Mouse (Mus musculus) small intestine, adult 2 months (tissue): ENCODE results near the gene Satb2. TPM values are rescaled to one million over a fixed set of nuclear protein-coding genes. Genes with fewer than 3 reads are reported as not detected.
A peak's percentile ranks its signal among the peaks of the same experiment; 100 is the strongest.

Experiments
- H3K27ac ChIP-seq: fragments of 200-500 bp; 2 replicates; pipeline ENCODE4 v1.5.1; 2012; ENCODE audit warnings: low read depth, low read length, control low read depth, inconsistent platforms; ENCODE audit not compliant: insufficient read depth
- H3K27me3 ChIP-seq: fragments of 200-500 bp; 2 replicates; pipeline ENCODE4 v1.6.1; 2012; ENCODE audit warnings: mild to moderate bottlenecking, moderate library complexity, low read length, inconsistent platforms; ENCODE audit not compliant: control insufficient read depth, insufficient read depth
- H3K36me3 ChIP-seq: fragments of 200-500 bp; 2 replicates; pipeline ENCODE4 v1.6.1; 2012; ENCODE audit warnings: mild to moderate bottlenecking, low read length, control low read depth, inconsistent platforms; ENCODE audit not compliant: control insufficient read depth, insufficient read depth
- H3K4me1 ChIP-seq: fragments of 200-500 bp; 2 replicates; pipeline ENCODE4 v1.6.1; 2012; ENCODE audit warnings: low read length, inconsistent platforms, mixed read lengths; ENCODE audit not compliant: control insufficient read depth, insufficient read depth, insufficient read length
- H3K4me3 ChIP-seq: fragments of 200-500 bp; 2 replicates; pipeline ENCODE4 v1.5.1; 2012; ENCODE audit warnings: low read depth, mild to moderate bottlenecking, control low read depth, inconsistent platforms, low read length, moderate library complexity
- CTCF ChIP-seq: fragments of 200-500 bp; IDR thresholded peaks from 2 replicates; pipeline ENCODE4 v1.5.1; 2012; ENCODE audit warnings: low read depth, mild to moderate bottlenecking, control low read depth, inconsistent platforms, low read length, moderate library complexity, mixed read lengths; ENCODE audit not compliant: insufficient replicate concordance, insufficient read length; ENCODE audit errors: extremely low read depth
- POLR2A ChIP-seq: fragments of 200-500 bp; IDR thresholded peaks from 2 replicates; pipeline ENCODE4 v1.6.1; 2012; ENCODE audit warnings: low read depth, mild to moderate bottlenecking, control low read depth, inconsistent platforms, low read length, moderate library complexity
- WGBS: fragments of 180-500 bp; shearing (Covaris S2); methylation state at CpG from one replicate; pipeline ENCODE4 v1.1.7; 2018; 5-methylcytosine and 5-hydroxymethylcytosine counted together
- polyA plus RNA-seq: library from polyadenylated mRNA; depleted of rRNA; stranded (reverse); fragments of >200 nt; gene quantifications from 2 replicates; pipeline ENCODE4 v1.2.3, GENCODE M21; 2012

The Satb2 gene
- polyA plus RNA-seq, 1 experiment, result 5.2 TPM

- Histone ChIP-seq H3K4me1 (peaks cover 5% of the 10 kb centered on the region; the same call in 1 of the 2 replicates), H3K36me3 (0 out of 2 replicates have a peak, but pooled peaks cover 1% of the 10 kb centered on the region), H3K27ac (no peak overlapping the region), H3K4me3 (no peak overlapping the region), H3K27me3 (no peaks in the 10 kb centered on the region)
- no peak for TF ChIP-seq POLR2A
- TF ChIP-seq CTCF, result no peak
- 77% methylated on average over 14 of the region's 14 CpGs for WGBS
Measured at GRCm38 (mm10) chr1:56955055-56955738, 23.3 kb downstream of the Satb2 start.

DNA sequence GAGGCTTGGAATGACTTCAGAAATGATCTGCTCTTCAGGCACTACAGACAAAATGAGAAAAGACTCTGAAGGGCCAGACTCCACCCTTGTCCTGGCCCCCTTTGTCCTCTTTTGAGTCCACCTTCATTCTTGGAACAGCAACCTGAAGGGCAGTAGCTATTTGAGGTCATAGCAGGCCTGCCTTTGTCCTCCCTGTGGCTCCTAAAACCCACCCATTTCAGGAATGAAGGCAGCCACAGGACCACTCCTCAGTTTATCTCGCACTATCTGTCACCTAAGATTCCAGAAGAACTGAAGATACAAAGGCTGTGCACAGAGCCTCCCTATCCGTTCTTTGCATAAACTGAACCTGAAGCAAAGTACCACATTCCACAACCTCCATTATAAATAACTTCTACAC, 24.9 kb downstream of the Satb2 start:
- WGBS, result 92% methylated on average over 2 of the region's 2 CpGs
- no peak for TF ChIP-seq CTCF
- no peak for TF ChIP-seq POLR2A
- peaks cover 7% of the 10 kb centered on the region; the same call in 1 of the 2 replicates for H3K4me1 ChIP-seq

GRCm38 (mm10) chr1:56951980-56952379, 26.5 kb downstream of the Satb2 start:
- peaks cover 7% of the 10 kb centered on the region; the same call in 1 of the 2 replicates for H3K4me1 ChIP-seq
- TF ChIP-seq CTCF, result peak; percentile 9; the same call in 1 of the 2 replicates
- no peak for TF ChIP-seq POLR2A
- no peak overlapping the region for H3K4me3 ChIP-seq
- 47% methylated on average over 4 of the region's 4 CpGs for WGBS
- no peak overlapping the region for H3K27ac ChIP-seq
- H3K36me3 ChIP-seq, result peaks cover 4% of the 10 kb centered on the region; the same call in 1 of the 2 replicates
- H3K27me3 ChIP-seq, result no peaks in the 10 kb centered on the region

More for the DNA sequence above, 24.9 kb downstream of the Satb2 start:
- Histone ChIP-seq H3K4me3 (no peak overlapping the region), H3K36me3 (0 out of 2 replicates have a peak, but pooled peaks cover 1% of the 10 kb centered on the region), H3K27me3 (no peaks in the 10 kb centered on the region), H3K27ac (no peak overlapping the region)

- 30% methylated on average over 6 of the region's 6 CpGs for whole genome bisulfite sequencing
- H3K27me3 ChIP-seq, result no peaks in the 10 kb centered on the region
- peaks cover 7% of the 10 kb centered on the region; the same call in 1 of the 2 replicates for H3K4me1 ChIP-seq
- H3K36me3 ChIP-seq, result peaks cover 4% of the 10 kb centered on the region; the same call in 1 of the 2 replicates
- H3K4me3 ChIP-seq, result no peak overlapping the region
- TF ChIP-seq POLR2A, result no peak
- TF ChIP-seq CTCF, result no peak
- no peak overlapping the region for H3K27ac ChIP-seq
Measured at GRCm38 (mm10) chr1:56951525-56951924, 26.9 kb downstream of the Satb2 start.

- Histone ChIP-seq H3K27ac (no peak overlapping the region), H3K4me1 (no peaks in the 10 kb centered on the region), H3K36me3 (peaks cover 2% of the 10 kb centered on the region; the same call in 1 of the 2 replicates), H3K4me3 (no peak overlapping the region), H3K27me3 (no peaks in the 10 kb centered on the region)
- no peak for TF ChIP-seq CTCF
- no peak for TF ChIP-seq POLR2A
- WGBS, result 94% methylated on average over 4 of the region's 4 CpGs
Measured at GRCm38 (mm10) chr1:56939432-56939831, 39.0 kb downstream of the Satb2 start.

DNA sequence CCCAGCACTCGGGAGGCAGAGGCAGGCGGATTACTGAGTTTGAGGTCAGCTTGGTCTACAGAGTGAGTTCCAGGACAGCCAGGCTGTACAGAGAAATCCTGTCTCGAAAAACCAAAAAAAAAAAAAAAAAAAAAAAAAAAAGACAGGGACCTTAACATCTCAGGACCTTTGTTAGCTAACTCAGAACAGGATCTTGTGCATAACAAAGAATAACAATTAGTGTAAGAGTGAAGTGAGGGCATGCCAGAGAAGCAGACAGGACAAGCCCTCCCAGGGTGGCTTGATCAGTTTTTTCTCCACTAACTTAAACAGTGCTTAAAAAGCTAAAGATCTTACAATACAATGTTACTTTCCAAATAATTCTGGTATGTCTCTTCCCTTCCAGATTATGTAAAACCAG, 40.0 kb downstream of the Satb2 start:
- WGBS, result 82% methylated on average over 3 of the region's 3 CpGs
- no peak for TF ChIP-seq CTCF
- no peak for TF ChIP-seq POLR2A

GRCm38 (mm10) chr1:56936554-56936953, 41.9 kb downstream of the Satb2 start:
- TF ChIP-seq CTCF, result no peak
- WGBS, result 93% methylated on average over 3 of the region's 3 CpGs
- Histone ChIP-seq H3K27me3 (no peaks in the 10 kb centered on the region), H3K36me3 (no peaks in the 10 kb centered on the region; the same call in 1 of the 2 replicates), H3K27ac (no peak overlapping the region), H3K4me3 (no peak overlapping the region), H3K4me1 (no peaks in the 10 kb centered on the region)

More for the DNA sequence above, 40.0 kb downstream of the Satb2 start:
- H3K27me3 ChIP-seq, result no peaks in the 10 kb centered on the region
- H3K27ac ChIP-seq, result no peak overlapping the region
- peaks cover 2% of the 10 kb centered on the region; the same call in 1 of the 2 replicates for H3K36me3 ChIP-seq
- H3K4me3 ChIP-seq, result no peak overlapping the region
- H3K4me1 ChIP-seq, result no peaks in the 10 kb centered on the region
